Mouse (Mus musculus) embryonic fibroblast, embryonic 13.5 days (primary cell): ENCODE measurements around the gene Icmt. TPM values are rescaled to one million over a fixed set of nuclear protein-coding genes. Genes with fewer than 3 reads are reported as not detected.

ENCODE experiments used
- H3K27ac ChIP-seq: 2 replicates; pipeline ENCODE4 v1.5.1; 2012; ENCODE audit warnings: low read length, control low read depth, inconsistent platforms; ENCODE audit not compliant: insufficient read depth
- H3K4me1 ChIP-seq: 2 replicates; pipeline ENCODE4 v1.6.1; 2011; ENCODE audit warnings: low read length; ENCODE audit not compliant: control insufficient read depth, insufficient read depth
- H3K4me3 ChIP-seq: 2 replicates; pipeline ENCODE4 v1.5.1; 2011; ENCODE audit warnings: mild to moderate bottlenecking, control low read depth, low read length; ENCODE audit not compliant: insufficient read depth
- CTCF ChIP-seq: IDR thresholded peaks from 2 replicates; pipeline ENCODE4 v1.5.1; 2011; ENCODE audit warnings: mild to moderate bottlenecking, control low read depth, low read length, moderate library complexity, borderline replicate concordance; ENCODE audit not compliant: insufficient read depth
- POLR2A ChIP-seq: IDR thresholded peaks from 2 replicates; pipeline ENCODE4 v1.6.1; 2011; ENCODE audit warnings: low read depth, mild to moderate bottlenecking, control low read depth, low read length, moderate library complexity
- polyA plus RNA-seq: library from polyadenylated mRNA; stranded (reverse); fragments of >200 nt; gene quantifications from 2 replicates; pipeline ENCODE4 v1.2.4, GENCODE M21; 2011; ENCODE audit warnings: low read depth; ENCODE audit not compliant: missing spikeins, insufficient read length

The Icmt gene
- polyA plus RNA-seq, 1 experiment = 34.2 TPM

- TF ChIP-seq CTCF (no peak), POLR2A (no peak)
- Histone ChIP-seq H3K4me3 (no peak overlapping the region), H3K27ac (no peak overlapping the region), H3K4me1 (no peaks in the 10 kb centered on the region; the same call in none of the 2 replicates)
These were observed 52.9 kb downstream of the Icmt start for GRCm38 (mm10) chr4:152349837-152350381.

GRCm38 (mm10) chr4:152350722-152351421 lies 53.8 kb downstream of the Icmt start:
- Histone ChIP-seq H3K4me3 (no peak overlapping the region), H3K4me1 (no peaks in the 10 kb centered on the region; the same call in 1 of the 2 replicates), H3K27ac (no peak overlapping the region)
- TF ChIP-seq POLR2A (no peak), CTCF (no peak)

- no peak overlapping the region for H3K27ac ChIP-seq
- H3K4me1 ChIP-seq = no peaks in the 10 kb centered on the region; the same call in 1 of the 2 replicates
- H3K4me3 ChIP-seq = no peak overlapping the region
- TF ChIP-seq POLR2A = no peak
- TF ChIP-seq CTCF = no peak
These were observed 54.6 kb downstream of the Icmt start for GRCm38 (mm10) chr4:152351422-152352305.

- TF ChIP-seq CTCF (no peak), POLR2A (no peak)
- no peak overlapping the region for H3K27ac ChIP-seq
- no peaks in the 10 kb centered on the region; the same call in 1 of the 2 replicates for H3K4me1 ChIP-seq
- no peak overlapping the region for H3K4me3 ChIP-seq
These were observed 57.0 kb downstream of the Icmt start for GRCm38 (mm10) chr4:152353886-152354637.

- H3K4me1 ChIP-seq = no peaks in the 10 kb centered on the region; the same call in 1 of the 2 replicates
- H3K4me3 ChIP-seq = no peak overlapping the region
- TF ChIP-seq POLR2A = no peak
- TF ChIP-seq CTCF = no peak
- no peak overlapping the region for H3K27ac ChIP-seq
These were observed 58.6 kb downstream of the Icmt start for GRCm38 (mm10) chr4:152355672-152356071.

Other genes starting within 250 kb of the Icmt start
- gene Plekhg5, start 224.7 kb upstream of the Icmt start, polyA plus RNA-seq = 5.1 and 8.8 TPM in 2 replicates
- gene Tnfrsf25, start 181.3 kb upstream of the Icmt start, polyA plus RNA-seq = 1.9 TPM in 1 of 2 replicates, not detected in the other
- 0.56 and 0.68 TPM in 2 replicates for gene Espn, start 144.9 kb upstream of the Icmt start, polyA plus RNA-seq
- not detected in 2 replicates for gene Hes2, start 138.4 kb upstream of the Icmt start, polyA plus RNA-seq
- 79.9 and 108 TPM in 2 replicates for gene Acot7, start 119.1 kb upstream of the Icmt start, polyA plus RNA-seq
- gene Gpr153, start 23.0 kb upstream of the Icmt start, polyA plus RNA-seq = 58.7 and 79.1 TPM in 2 replicates
- gene Hes3, start 5.6 kb upstream of the Icmt start, polyA plus RNA-seq = not detected in 2 replicates
- 0.81 and 1.5 TPM in 2 replicates for gene Rnf207, start 21.8 kb downstream of the Icmt start, polyA plus RNA-seq
- 1,143 and 1,246 TPM in 2 replicates for gene Rpl22, start 28.5 kb downstream of the Icmt start, polyA plus RNA-seq
- gene Chd5, start 41.4 kb downstream of the Icmt start, polyA plus RNA-seq = 0.56 and 0.78 TPM in 2 replicates
- gene Nphp4, start 179.5 kb downstream of the Icmt start, polyA plus RNA-seq = 2.4 and 4.0 TPM in 2 replicates
- 2.6 and 3.6 TPM in 2 replicates for gene Kcnab2, start 180.6 kb downstream of the Icmt start, polyA plus RNA-seq